Mouse (Mus musculus) layer of hippocampus, adult 8-10 months (tissue): Measurements from ENCODE around the gene Spata2. TPM values are rescaled to one million over a fixed set of nuclear protein-coding genes. Genes with fewer than 3 reads are reported as not detected.

Source experiments
- DNase-seq, 2 experiments: peaks; one replicate each; pipeline ENCODE4 v3.0.0; 2022; ENCODE audit warnings: low spot score in 2 of 2
- total RNA-seq, 4 experiments: library from RNA; stranded (reverse); gene quantifications; 2 replicates each; pipeline ENCODE4 v1.2.4; 2022

The Spata2 gene
- 10 to 100 TPM; 70.1 to 86.1 (median 77.0) TPM for total RNA-seq

- DNase-seq = peak; percentile 90 to 94
These were observed at the start of gene Spata2 for GRCm38 (mm10) chr2:167492713-167493636. Gene Spata2 (minus strand): TSS chr2:167492887.

GRCm38 (mm10) chr2:167542361-167542760, 49.7 kb upstream of the Spata2 start:
- DNase-seq = no peak

GRCm38 (mm10) chr2:167541761-167542160, 49.1 kb upstream of the Spata2 start:
- no peak for DNase-seq

- DNase-seq = no peak
These were observed 48.6 kb upstream of the Spata2 start for GRCm38 (mm10) chr2:167541324-167541723.

DNA sequence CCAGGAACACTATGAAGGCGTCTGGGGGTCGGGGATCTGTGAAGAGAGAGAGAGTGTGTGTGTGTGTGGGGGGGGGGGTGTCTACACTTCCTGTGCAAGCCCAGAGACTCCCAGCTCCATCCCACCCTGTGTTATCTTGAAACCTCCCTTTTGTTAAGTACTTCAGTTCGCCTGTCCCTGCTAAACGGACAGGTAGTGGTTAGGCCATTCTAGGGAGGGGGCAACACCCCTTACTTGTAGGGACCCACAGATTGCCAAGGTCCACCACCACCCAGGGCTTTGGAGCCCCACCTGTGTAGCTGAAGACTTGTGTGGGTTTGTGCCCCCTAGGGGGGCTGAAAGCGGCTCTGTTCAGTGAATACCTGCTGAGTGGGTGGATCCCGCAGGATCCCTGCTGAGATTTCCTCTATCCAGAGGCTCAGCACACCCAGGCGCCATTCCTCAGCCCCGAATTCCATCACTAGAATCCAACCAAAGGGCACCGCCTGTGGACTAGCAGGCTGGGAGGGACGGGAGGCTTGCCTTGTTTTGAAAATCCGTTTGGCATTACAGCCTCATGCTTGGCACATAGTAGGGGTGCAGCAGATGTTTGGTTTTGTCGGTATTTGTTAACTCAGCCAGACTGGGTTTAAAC, 47.9 kb upstream of the Spata2 start:
- DNase-seq = no peak

DNA sequence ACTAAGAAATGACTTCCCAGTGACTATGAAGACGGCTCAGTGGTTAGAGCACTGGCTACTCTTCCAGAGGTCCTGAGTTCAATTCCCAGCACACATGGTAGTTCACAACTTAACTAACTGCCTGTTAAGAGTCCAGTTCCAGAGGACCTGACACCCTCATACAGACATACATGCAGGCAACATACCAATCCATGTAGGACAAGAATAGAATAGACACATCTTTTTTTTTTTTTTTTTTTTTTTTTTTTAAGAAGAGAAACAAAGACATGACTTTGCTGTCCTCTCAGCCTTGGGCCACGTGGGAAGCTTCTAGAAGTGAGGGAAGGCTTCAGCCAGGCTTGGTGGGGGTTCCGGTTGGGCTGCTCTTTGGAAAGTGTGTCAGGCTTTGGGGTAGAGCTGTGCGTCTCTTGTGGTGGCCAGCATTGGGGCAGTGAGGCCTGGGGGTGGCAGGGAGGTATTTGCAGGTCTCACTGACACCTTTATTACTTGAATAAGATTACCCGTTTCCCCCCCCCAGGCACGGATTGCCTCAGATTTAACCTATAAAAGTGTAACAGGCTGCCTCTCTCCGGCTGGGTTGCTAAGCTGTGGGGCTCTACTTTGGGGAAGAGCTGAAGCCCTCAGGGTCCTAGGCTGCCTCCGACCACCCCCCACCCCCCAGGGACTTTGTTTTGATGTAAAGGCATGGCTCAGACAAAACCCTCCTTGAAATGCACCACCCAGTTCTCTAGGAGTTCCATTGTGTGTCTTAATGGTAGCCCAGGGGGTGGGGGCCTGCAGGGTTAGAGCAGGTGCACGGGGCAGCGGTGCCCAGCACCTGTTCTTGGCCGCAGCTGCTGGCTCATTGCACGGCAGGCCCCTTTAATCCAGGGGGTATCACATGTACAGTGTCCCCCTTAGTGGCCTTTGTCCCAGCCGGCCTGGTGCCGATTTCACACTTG, 47.1 kb upstream of the Spata2 start:
- DNase-seq = no peak

DNA sequence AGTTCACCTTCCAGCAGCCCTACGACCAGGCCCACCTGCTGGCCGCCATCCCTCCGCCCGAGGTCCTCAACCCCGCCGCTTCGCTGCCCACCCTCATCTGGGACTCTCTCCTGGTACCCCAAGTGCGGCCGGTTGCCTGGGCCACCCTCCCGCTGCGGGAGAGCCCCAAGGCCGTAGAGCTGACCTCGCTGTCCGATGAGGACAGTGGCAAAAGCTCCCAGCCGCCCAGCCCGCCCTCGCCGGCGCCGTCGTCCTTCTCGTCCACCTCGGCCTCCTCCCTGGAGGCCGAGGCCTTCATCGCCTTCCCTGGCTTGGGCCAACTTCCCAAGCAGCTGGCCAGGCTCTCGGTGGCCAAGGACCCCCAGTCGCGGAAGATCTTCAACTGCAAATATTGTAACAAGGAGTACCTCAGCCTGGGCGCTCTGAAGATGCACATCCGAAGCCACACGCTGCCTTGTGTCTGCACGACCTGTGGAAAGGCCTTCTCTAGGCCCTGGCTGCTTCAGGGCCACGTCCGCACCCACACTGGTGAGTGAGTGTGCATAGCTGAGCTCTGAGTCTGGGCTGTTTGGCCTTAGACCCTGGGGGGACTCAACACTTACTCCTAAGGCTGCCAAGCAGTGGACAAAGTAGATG, 46.1 kb upstream of the Spata2 start:
- DNase-seq = no peak

GRCm38 (mm10) chr2:167537476-167538297, 45.0 kb upstream of the Spata2 start, which contains the start of gene Snai1:
Gene Snai1 (plus strand): TSS chr2:167538195.
- peak; percentile 59 to 71 for DNase-seq

GRCm38 (mm10) chr2:167536320-167536945, 43.7 kb upstream of the Spata2 start:
- no peak for DNase-seq

GRCm38 (mm10) chr2:167533880-167534279, 41.2 kb upstream of the Spata2 start:
- DNase-seq = no peak

DNA sequence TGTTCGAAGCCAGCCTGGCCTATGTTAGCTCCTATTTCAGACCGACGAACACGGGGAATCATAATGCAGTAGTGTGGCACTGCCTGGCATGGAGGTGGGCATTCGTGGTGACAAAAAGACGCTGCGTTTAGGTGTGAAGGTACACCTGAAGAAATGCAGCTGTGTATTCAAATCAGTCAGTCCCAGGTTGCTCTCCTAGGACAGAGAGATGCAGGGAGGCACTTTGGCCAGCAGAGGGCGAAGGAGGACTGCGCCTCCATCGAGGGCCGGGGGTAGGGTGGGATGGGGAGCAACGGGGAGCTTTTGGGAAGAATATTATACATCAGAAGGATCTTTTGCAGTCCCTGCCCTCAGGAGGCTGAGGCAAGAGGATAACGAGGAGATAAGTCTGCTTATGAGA, 39.4 kb upstream of the Spata2 start:
- no peak for DNase-seq

DNA sequence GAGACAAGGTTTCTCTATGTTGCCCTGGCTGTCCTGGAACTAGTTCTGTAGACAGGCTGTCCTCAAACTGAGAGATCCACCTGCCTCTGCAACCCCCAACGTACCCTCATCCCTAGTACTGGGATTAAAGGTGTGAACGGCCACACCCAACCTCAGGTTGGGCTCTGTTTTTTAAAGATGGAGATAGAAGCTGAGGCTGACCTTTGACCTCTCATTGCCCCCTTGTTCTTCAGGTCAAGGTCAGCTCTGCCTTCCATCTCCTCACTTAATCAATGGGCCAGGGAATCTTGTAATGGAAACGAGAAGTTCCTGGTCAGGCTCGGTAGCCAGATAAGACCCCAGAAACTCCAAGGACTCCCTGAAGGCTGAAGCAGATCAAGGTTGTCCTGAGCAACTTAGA, 37.8 kb upstream of the Spata2 start:
- no peak for DNase-seq

DNA sequence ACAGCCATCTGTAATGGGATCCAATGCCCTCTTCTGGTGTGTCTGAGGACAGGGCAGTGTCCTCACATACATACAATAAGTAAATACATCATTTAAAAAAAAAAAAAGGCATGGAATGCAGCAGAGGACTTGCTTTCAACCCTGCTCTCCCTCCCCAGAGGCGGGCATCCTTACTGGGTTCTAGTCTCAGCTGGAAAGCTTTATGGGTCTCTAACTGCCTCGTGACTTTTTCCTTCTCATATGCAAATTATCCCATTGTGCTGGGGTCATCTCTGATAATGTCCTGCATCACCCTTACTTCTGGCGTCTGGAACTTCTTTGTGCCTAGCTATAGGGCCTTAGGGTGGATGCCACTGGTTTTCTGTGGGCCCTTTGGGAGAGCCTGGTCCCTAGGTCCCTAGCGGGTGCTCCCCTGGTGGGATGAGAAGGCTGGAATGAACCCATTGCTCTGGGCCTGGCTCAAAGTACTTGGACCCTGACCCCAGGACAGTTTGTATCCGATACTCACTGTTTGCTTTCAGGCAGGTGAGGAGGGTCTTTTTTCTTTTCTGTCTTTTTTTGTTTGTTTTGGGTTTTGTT, 37.3 kb upstream of the Spata2 start:
- no peak for DNase-seq

DNA sequence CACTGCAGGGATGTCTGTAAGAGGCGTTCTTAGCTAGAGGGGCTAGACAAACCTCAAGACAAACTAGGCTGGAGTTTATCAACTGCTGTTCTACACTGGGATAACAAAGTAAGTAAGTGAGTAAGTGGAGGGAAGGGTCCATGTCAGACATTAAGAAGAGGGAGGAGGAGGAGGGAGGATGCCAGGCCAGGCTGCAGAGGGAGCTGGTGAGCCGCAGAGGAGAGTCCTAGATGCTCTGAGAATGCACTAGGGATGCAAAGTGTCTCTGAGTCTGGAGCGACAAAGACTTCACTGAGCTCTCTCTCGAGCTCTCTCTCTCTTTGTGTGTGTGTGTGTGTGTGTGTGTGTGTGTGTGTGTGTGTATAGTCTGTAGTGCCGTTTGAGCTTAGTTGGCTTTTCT, 35.6 kb upstream of the Spata2 start:
- DNase-seq = peak in 1 of 2 experiments; percentile 38

GRCm38 (mm10) chr2:167519606-167520252, 27.0 kb upstream of the Spata2 start:
- no peak for DNase-seq

GRCm38 (mm10) chr2:167515688-167516087, 23.0 kb upstream of the Spata2 start:
- DNase-seq = no peak

DNA sequence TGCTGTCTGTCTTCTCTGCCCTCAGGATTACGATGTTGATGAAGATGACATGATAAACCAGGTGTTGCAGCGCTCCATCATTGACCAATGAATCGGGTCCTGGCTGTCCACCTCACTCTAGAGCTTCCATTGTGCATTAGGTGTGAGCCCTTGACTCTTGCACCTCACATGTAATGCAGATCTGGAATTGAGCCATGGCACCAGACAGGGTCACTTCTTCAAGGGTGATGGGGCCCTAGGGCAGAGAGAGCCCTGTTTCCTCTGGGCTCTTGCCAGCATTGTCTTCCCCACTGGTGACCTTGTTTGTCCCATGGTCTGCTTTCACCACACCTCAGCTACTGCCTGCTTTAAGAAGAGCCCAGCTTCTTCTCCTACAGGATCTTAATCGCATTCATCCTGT, 22.0 kb upstream of the Spata2 start:
- no peak for DNase-seq

DNA sequence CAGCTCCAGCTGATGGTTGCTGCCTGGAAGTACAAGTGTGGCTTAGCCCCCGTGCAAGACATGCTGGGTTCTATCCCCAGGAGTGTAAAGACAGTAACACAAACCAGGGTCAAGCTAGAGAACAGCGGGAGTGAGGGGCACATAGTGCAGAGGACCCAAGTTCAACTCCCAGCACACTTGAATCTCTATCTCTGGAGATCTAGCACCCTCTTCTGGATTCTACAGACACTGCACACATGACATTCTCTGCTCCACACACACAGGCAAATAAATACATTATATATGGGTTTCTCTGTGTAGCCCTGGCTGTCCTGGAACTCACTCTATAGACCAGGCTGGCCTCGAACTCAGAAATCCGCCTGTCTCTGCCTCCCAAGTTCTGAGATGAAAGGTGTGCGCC, 20.3 kb upstream of the Spata2 start:
- DNase-seq = no peak

DNA sequence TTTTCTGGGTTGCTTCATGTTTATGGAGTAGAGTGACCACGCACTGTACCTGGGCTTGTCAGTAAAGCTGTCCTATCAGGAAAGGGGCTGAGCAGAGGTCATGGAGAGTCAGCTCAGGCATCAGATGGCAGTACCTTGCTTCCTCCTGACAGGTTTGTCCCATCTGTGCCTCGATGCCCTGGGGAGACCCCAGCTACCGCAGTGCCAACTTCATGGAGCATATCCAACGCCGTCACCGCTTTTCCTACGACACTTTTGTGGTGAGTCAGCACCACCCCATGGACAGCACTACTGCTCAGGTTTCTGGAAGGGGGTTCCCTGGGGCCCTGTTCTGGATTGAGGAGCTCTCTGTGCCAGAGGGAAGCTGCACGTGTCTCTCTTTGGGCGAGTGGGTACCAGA, 19.7 kb upstream of the Spata2 start:
- no peak for DNase-seq
